Mouse (Mus musculus) olfactory bulb, adult 2 months (tissue): ENCODE measurements around the gene Aph1a.
A peak's percentile ranks its signal among the peaks of the same experiment; 100 is the strongest.

Experiments
- CTCF ChIP-seq: fragments of 200-500 bp; IDR thresholded peaks from 2 replicates; pipeline ENCODE4 v1.5.1; 2012; ENCODE audit warnings: low read depth, mild to moderate bottlenecking, low read length, moderate library complexity; ENCODE audit not compliant: insufficient read depth
- POLR2A ChIP-seq: fragments of 200-500 bp; IDR thresholded peaks from 2 replicates; pipeline ENCODE4 v1.6.1; 2012; ENCODE audit warnings: mild to moderate bottlenecking, low read depth, low read length, moderate library complexity; ENCODE audit not compliant: insufficient read depth

DNA sequence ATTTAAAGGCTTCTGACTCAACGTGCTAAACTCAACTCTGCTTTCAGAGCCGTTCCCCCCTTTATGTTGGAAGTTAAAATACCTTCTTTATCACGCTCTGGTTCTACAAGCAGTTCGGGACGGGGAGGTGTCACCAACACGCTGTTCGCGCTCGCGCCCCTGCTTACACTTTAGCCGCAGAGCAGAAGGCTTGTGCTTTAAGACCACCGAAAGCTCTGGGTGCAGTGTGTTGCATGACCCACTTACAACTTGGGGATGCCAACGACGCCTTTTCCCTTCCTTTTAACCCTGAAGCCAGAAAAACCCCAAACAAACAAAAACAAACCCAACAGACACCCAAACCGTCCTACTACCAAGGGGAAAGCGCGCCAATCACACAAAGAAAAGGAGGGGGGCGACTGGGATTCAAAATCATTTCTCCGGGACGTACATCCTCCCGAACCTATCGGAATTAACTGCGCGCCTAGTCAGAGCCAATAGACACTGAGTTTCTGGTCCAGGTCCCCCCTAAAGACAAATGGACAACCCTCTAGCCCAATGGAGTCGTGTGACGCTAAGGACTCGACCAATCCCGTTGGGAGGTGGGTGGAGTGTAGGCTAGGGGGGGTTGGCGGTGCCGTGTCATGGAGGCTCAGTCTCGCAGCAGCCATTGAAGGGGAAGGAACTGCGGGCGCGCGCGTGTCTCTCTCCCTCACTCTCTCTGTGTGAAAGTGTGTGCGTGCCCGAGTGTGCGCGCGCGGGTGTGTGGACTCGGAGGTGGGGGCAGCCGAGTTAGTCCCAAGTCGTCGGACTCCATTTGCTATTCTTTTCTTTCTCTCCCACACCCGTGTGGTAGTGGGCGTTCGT is 35.1 kb downstream of the Aph1a start, which contains the start of gene Anp32e:
- TF ChIP-seq CTCF = no peak
- TF ChIP-seq POLR2A = peak; percentile 67
